Mouse (Mus musculus) cerebellum, postnatal 25 days (tissue): ENCODE measurements around the gene Nacad.
"Not testable (repeated sequence)": the region's sequence is repeated elsewhere in the genome, so short reads cannot be mapped to it uniquely, and the experiment has no call there.

ENCODE experiments used
- DNase-seq, 2 experiments: peaks; one replicate each; pipeline ENCODE4 v3.0.0; 2021; ENCODE audit warnings: mixed read lengths in 2 of 2

The Nacad gene

GRCm38 (mm10) chr11:6605491-6606399, at the start of gene Nacad:
Gene Nacad (minus strand): TSS chr11:6606053.
- DNase-seq: peak; percentile 87 to 90

DNA sequence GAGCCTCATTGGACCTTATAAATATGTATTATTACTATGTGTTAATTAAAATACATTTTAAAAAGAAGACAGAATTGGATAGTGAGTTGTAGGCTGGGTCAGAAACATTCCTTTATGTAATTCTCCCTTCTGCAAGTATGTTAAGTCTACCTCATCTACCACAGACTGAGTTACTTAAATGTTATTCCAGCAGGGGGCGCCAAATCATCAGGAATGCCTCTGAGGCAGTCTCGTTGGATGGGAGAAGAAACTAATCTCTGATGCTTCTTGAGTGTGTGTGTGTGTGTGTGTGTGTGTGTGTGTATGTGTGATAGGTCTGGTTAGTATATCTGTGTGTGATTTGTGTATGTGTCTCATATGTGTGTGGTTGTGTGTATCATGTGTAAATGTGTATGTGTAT, 49.0 kb upstream of the Nacad start:
- DNase-seq: peak; percentile 80 to 93

DNA sequence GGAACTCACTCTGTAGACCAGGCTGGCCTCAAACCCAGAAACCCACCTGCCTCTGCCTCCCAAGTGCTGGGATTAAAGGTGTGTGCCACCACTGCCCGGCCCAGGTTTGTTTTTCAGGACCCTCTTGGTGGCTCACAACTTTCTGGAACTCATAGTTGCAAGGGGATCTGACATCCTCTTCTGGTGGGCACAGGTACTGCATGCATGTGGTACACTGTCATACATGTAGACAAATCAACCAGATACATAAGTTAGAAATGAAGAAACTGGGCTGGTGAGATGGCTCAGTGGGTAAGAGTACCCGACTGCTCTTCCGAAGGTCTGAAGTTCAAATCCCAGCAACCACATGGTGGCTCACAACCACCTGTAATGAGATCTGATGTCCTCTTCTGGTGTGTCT, 47.1 kb upstream of the Nacad start:
- not testable (repeated sequence) for DNase-seq

DNA sequence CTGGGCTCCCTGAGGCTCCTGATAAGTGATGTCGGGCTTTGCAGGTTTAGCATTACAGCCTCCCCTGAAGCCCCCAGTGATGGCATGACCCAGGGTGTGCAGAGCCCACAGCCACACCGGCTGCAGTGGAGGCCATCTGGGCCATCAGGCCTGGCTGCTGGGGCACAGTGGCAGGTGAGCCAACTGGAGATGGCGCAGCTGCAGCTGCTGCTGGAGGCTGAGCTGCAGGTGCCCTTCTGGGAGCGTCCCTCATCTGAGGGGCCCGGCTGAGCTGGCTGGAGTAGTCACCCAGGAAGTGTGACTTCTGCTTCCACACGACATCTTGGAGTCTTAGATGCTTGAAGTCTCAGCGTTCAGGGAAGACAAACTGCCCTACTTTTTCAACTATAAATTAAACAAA, 44.7 kb upstream of the Nacad start:
- no peak for DNase-seq

GRCm38 (mm10) chr11:6647831-6648724, 42.2 kb upstream of the Nacad start:
- no peak for DNase-seq

GRCm38 (mm10) chr11:6644566-6644965, 38.7 kb upstream of the Nacad start:
- DNase-seq: no peak

DNA sequence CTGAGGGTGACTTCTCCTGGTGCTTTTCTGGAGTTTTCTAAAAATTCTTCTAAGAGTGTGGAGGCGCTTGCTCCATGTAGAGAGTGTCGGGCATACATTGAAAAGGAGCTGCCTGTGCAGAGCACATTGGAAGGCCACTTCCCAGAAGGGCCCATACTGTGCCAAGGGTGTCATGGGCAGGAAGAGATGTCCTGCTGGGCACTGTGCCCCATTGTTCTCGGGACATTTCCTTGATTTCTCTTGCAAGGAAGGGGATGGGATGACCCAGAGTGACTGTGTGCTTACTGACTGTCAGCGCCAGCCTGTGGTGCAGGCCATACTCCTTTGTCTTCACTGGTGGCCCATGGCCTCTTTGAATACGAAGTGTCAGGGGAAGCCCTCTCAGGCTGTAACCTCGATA, 33.2 kb upstream of the Nacad start:
- no peak for DNase-seq

DNA sequence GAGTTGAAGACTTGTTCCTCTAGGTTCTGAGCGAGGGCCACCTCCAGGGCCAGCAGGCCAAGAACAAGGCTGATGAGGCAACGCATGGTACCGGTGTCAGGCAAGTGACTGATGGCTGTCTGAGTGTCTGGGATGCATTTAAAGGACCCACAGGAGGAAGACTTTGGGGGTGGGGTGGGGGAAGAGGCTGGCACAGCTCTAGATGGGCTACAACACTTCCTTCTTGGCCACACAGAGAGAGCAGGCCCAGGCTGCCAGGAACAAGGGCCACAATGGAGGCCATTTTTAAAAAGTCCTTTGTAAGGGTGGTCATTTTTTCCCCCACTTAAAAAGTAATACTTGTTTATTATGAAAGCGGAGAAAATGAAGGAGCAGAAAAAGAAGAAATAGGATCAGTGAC, 32.7 kb upstream of the Nacad start, which contains the start of gene Wap:
Wap (minus strand) TSS at position 101 of the 400 bp plus-strand sequence.
- DNase-seq: no peak

DNA sequence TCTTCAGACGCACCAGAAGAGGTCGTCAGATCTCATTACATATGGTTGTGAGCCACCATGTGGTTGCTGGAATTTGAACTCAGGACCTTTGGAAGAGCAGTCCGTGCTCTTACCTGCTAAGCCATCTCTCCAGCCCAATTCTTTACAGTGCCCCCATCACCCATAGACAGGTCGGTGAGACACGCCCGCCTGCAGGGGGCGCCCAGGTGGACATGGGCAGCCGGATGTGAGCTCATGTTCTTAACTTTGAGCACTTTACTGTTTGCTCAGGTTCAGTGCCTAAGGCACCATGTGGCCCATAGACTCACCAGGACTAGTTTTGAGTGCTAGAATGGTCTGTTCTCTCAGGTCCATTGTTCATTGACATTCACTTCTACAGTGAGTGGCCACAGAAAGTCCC, 30.3 kb upstream of the Nacad start:
- no peak for DNase-seq

- peak; percentile 39 to 66 for DNase-seq
These were observed 23.8 kb upstream of the Nacad start for GRCm38 (mm10) chr11:6629655-6630054.

- peak; percentile 56 to 73 for DNase-seq
These were observed 22.7 kb upstream of the Nacad start for GRCm38 (mm10) chr11:6628568-6628967.

DNA sequence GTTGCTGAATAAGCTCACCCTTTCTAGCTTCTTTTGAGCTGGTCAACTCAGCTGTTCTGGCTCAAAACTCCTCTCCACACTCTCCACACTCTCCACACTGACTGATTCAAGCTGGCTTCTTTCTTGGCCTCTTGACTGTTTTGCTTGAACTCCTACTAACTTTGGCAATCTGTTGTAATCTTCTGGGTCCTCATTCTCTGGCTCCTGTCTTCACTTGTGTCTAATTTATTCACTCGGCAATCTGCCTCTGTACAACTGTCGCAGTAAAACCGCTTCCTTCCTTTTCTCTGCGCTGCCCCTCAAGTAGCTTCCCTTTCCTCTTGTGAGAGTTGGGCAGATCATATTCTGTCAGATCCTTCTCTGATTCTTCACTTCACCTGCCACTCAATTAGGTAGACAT, 21.9 kb upstream of the Nacad start:
- DNase-seq: no peak

- DNase-seq: no peak
These were observed 20.5 kb upstream of the Nacad start for GRCm38 (mm10) chr11:6626388-6626772.

GRCm38 (mm10) chr11:6625478-6626387, 19.9 kb upstream of the Nacad start, which contains the start of gene Tbrg4:
Gene Tbrg4 (minus strand): TSS chr11:6626067.
- DNase-seq: peak; percentile 96 to 98

DNA sequence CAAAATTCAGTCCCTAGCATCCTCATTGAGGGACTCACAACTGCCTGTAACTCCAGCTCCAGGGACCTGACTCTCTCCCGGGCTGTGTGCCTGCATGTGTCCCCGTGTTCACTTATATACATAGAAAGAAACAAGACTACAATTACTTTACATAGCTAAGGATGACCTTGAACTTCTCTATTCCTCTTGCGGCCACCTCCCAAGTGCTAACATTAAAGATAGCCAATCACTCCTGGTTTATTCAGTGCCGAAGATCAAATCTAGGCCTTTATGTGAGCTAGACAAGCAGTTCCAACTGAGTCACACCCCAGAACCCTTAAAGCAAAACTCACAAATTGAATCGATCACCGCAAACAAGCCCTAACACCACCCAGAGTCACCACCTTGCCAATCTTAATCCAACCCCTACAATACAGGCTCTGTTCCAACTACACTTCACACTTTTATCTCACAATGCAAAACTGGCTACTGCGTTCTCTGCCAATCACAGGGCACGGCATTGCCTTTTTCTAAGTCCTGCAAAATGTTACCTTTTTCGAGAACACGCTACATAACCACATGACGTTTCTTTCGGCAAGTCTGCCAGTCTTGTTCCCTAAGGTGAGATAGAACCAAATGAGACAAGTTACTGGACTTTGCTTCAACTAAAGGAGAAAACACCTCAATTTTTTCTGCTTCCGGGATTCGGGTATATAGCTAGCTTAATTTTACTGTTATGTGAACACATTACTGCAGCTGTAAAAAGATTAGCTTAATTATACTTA, 18.9 kb upstream of the Nacad start:
- no peak for DNase-seq

DNA sequence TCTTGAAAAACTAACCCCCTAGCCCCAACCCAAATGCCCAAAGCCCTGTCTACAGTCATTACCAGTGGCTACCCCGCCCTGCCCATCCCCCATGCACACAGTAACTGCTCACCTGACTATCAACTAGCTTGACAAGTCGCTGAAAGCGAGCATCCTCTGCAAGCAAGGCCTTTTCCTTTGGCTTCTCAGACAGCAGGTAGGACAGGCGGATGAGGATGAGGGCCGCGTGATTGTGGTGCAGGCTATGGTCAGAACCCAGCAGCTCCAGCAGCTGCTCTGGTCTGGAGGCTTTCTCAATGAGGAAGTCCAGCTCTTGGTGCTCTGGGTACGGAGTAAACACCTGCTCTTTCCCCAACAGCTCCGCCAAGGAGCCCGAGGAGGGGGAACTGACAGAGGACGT, 17.9 kb upstream of the Nacad start:
- DNase-seq: no peak

DNA sequence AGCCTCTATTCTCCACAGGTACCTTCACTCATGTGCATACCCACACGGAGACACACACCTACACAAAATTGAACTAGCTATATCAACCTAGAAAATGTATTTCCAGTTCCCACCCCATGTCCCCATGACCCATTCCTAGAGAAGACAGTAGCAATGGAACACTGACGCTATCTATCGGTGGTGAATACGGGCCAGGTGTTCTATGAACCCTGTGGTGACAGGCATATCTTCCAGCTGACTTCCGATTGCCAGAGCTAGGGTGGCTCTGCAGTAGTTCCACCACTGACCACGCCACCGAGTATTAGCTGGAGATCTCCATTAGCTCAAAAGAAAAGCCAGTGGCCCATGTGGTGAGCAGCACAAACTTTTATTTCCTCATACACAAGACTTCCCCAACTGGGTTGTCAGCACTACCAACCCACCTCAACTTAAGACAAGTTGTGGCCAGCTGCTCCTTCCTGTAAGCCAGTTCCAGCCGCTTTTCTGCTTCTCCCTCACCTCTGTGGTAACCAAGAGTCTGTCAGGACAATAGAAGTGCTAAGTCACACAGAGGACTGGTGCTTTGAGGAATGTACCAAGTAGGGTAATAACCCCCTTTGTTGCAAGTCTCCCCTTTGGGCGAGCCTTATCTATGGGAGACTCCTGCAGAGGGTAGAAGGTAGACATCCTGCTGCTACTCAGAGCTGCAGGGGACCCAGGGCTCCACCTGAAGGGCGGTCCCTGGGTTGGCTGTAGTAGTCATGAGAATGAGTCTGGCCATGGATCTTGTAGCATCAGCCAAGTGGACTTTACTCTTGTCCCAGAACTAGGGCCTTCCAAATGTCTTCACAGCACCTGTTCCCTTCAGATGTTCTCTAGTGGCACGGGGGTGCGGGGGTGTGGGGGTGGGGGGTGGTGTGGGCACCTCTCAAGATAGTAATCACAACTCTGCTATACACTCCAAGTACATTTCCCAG, 9.7 kb upstream of the Nacad start:
- no peak for DNase-seq

GRCm38 (mm10) chr11:6605021-6605481, 802 bp downstream of the Nacad start:
- DNase-seq: peak in 1 of 2 experiments; percentile 67

- DNase-seq: peak in 1 of 2 experiments; percentile 38
These were observed 1.3 kb downstream of the Nacad start for GRCm38 (mm10) chr11:6604604-6604936.

- DNase-seq: peak; percentile 68 to 83
These were observed 1.8 kb downstream of the Nacad start for GRCm38 (mm10) chr11:6603887-6604603.
